Mouse (Mus musculus): Measurements from ENCODE around the gene Cpn2. TPM values are rescaled to one million over a fixed set of nuclear protein-coding genes. Genes with fewer than 3 reads are reported as not detected.
A peak's percentile ranks its signal among the peaks of the same experiment; 100 is the strongest.

Gene Cpn2
- polyA plus RNA-seq, 1 experiment from 2014 or later: not detected

DNA sequence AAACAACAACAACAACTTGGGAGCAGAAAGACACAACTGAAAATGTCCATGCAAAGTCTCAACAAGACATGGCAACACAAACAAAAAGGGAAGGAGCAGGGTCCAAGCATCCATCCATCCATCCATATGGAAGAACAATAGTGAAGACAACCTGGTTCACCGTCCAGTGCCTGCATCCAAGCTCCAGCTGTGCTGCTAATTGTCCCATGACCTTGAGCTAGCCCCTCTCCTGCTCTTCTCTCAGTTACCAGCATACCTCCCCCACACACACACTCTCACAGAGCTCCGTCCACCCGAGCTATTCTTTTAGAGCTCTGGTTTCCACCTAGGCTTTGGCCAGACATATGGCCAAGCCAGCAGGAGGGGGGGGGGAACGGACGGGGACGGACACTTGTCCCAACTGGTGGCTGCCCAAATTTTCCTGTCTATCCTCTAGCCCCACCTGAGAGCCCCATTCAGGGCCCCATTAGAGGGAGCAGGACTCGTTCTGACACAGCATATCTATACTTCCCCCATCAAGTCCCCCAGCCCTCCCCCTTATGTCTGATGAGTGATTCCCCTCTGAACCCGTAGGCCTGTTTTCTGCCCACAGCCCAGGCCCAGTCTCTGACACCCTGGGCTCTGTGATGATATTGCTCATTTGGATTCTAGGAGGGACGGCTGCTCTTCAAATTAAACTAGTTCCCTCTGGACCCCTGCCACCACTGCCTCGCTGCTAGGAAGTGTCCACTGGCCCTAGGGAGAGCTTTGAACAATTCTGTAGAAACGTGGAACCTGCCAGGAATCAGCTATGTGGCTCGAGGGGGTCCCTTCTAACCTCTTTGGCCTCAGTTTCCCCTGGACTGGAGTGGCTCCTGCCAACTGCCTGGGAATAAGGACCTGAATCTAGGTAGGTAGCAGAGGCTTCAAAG, 32.4 kb downstream of the Cpn2 start:
- WGBS: 45% methylated on average over 12 of the region's 12 CpGs
- Histone ChIP-seq H3K27me3 (peaks cover 16% of the 10 kb centered on the region), H3K9ac (no peak overlapping the region), H3K9me3 (no peaks in the 10 kb centered on the region), H3K36me3 (no peaks in the 10 kb centered on the region), H3K4me1 (peaks cover 54% of the 10 kb centered on the region), H3K27ac (peak overlapping the region; percentile 81; the same call in 1 of the 2 replicates), H3K4me3 (no peak overlapping the region), H3K4me2 (0 out of 2 replicates have a peak overlapping the region, but pooled peaks have one; percentile 57)
- no peak for ATAC-seq (ENCODE audit: insufficient number of reproducible peaks, insufficient read depth, low FRiP score, low TSS enrichment, low read depth)

DNA sequence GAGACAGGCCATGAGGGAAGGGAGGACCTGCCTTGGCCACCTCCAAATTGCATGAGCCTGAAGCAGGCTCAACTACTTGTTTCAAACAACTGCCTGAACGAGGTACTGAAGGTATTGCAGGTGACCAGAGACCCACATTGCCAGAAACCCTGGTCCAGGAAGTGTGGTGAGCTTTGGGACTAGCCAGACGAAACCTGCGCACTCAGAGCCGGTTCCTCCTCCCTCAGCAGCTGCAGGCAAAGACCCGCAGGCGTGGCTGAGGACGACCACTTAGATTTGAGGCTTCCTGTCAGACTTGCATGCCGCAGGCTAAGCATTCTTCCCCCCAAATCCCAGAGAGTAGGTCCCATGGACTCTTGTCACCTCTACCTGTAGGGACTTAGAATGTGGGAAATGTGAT, 33.2 kb downstream of the Cpn2 start:
- ATAC-seq (ENCODE audit: insufficient number of reproducible peaks, insufficient read depth, low FRiP score, low TSS enrichment, low read depth): no peak
- H3K9ac ChIP-seq: no peak overlapping the region
- H3K36me3 ChIP-seq: no peaks in the 10 kb centered on the region
- H3K9me3 ChIP-seq: no peaks in the 10 kb centered on the region
- H3K4me3 ChIP-seq: no peak overlapping the region
- H3K27ac ChIP-seq: no peak overlapping the region
- 37% methylated on average over 8 of the region's 8 CpGs for WGBS
- no peak overlapping the region for H3K4me2 ChIP-seq
- peaks cover 16% of the 10 kb centered on the region for H3K27me3 ChIP-seq
- H3K4me1 ChIP-seq: peaks cover 54% of the 10 kb centered on the region

DNA sequence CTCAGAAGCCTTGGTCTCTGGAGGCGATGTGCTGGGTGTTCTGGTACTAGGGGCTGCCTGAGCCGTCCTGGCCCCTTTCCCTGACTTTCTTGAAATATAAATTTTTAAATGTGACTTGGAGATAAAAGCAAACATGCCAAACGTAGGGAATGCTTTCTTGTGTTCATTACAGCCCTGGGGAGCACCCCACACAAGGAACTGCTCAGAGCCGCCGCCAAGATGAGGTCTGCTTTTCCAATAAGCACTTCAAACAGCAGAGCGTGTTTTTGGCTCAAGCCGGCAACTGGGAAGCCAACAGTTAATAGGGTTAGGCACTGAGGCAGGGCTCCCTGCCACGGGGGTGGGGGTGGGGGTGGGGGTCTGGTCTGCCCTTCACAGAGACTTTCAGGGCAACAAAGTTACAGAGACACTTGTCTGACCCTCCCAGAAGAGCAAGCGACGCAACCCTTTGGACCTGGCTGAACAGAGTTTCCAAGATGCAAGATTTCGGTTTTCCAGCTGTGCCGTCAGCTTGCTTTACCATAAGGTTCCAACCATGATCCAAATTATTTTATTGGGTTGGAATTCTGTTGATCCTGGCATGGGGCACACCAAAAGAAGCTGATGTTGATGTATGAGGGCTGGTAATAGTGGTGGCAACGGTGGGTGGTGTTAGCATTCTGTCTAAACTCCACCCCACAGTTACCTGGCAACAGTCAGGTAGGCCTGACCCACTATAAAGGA, 35.3 kb downstream of the Cpn2 start:
- Histone ChIP-seq H3K4me1 (peaks cover 58% of the 10 kb centered on the region), H3K27me3 (peaks cover 12% of the 10 kb centered on the region), H3K9me3 (no peaks in the 10 kb centered on the region), H3K4me2 (peak overlapping the region; percentile 7), H3K27ac (peak overlapping the region; percentile 63), H3K4me3 (no peak overlapping the region), H3K36me3 (no peaks in the 10 kb centered on the region), H3K9ac (no peak overlapping the region)
- ATAC-seq (ENCODE audit: insufficient number of reproducible peaks, insufficient read depth, low FRiP score, low TSS enrichment, low read depth): no peak
- 16% methylated on average over 13 of the region's 13 CpGs for WGBS

DNA sequence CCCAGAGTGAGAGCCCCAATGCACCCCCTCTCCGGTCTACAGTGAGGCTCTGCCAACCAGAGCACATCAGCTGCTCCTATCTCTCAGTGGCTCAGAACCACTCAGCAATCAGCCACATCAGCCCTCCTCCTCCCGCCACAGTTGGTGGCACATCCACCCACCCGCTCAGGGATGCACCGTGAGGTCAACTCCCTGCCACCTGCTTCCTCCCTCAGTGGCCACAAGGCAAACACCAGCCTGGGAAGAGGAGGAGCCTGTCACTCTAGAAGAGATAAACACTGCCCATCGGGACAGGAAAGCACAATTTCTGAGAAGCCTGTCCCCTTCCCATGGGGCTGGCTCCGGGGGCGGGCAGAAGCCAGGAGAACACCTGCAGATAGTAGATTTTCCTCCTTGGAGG, 39.9 kb downstream of the Cpn2 start:
- 56% methylated on average over 7 of the region's 7 CpGs for WGBS
- no peak overlapping the region for H3K4me3 ChIP-seq
- no peak for ATAC-seq (ENCODE audit: insufficient number of reproducible peaks, insufficient read depth, low FRiP score, low TSS enrichment, low read depth)
- no peak overlapping the region for H3K4me2 ChIP-seq
- 0 out of 2 replicates have a peak, but pooled peaks cover 5% of the 10 kb centered on the region for H3K27me3 ChIP-seq
- no peaks in the 10 kb centered on the region for H3K36me3 ChIP-seq
- H3K4me1 ChIP-seq: peaks cover 29% of the 10 kb centered on the region
- no peak overlapping the region for H3K9ac ChIP-seq
- no peaks in the 10 kb centered on the region for H3K9me3 ChIP-seq
- no peak overlapping the region for H3K27ac ChIP-seq

DNA sequence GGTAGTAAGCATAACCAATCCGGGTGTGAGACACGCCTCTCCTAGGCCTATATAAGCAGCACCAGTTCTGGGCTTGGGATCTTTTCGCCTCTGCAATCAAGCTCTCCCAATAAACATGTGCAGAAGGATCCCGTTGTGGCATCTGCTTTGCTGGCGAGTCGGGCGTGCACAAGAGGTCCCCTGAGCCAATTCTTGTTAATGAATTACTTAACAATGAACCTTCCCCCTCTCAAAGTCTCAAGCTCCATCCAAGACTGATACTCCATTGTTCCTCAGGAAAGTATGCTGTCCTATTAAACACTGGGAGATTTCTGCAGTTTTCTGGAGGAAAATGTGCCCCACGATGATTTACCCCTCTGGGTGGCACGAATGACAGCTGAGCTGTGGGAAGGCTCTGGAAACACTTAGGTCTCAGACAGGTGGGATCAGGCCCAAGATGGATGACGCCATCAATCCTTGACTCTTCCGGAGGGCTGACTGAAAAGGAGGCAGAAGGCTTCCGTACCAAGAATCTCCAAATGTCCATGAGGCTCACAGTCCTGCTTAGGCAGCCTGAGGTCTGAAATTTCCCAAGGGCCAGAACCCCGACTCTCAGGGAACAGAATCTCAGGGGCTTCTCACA, 46.0 kb downstream of the Cpn2 start:
- Histone ChIP-seq H3K4me1 (peaks cover 26% of the 10 kb centered on the region), H3K4me2 (no peak overlapping the region), H3K27me3 (peaks cover 4% of the 10 kb centered on the region; the same call in 1 of the 2 replicates), H3K9ac (no peak overlapping the region), H3K4me3 (no peak overlapping the region), H3K9me3 (no peaks in the 10 kb centered on the region), H3K27ac (no peak overlapping the region), H3K36me3 (no peaks in the 10 kb centered on the region)
- ATAC-seq (ENCODE audit: insufficient number of reproducible peaks, insufficient read depth, low FRiP score, low TSS enrichment, low read depth): no peak
- whole genome bisulfite sequencing: 85% methylated on average over 13 of the region's 13 CpGs

DNA sequence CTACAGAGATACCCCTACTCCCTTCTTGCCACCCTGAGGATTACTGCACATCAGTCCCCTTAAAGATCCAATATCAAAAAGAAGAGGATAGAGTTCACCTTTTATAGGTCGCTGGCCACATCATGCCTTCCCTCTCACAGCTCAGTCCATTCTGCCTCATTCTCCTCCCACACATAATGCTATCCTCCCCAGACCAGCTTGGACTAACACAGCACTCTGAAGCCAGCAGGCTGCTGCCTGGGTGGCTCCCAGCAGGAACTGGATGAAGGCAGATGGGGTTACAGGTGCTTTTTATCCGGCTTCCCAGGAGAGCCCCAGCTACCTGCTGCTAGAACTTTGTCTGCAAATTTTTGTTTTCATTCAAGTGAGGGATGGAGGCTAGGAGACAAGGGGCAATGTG, 51.5 kb downstream of the Cpn2 start:
- ATAC-seq (ENCODE audit: insufficient number of reproducible peaks, insufficient read depth, low FRiP score, low TSS enrichment, low read depth): no peak
- Histone ChIP-seq H3K36me3 (no peaks in the 10 kb centered on the region), H3K9ac (no peak overlapping the region), H3K27ac (no peak overlapping the region), H3K9me3 (no peaks in the 10 kb centered on the region), H3K4me1 (peaks cover 16% of the 10 kb centered on the region), H3K4me3 (no peak overlapping the region), H3K4me2 (no peak overlapping the region), H3K27me3 (peaks cover 9% of the 10 kb centered on the region)
- 22% methylated on average over 2 of the region's 2 CpGs for WGBS

DNA sequence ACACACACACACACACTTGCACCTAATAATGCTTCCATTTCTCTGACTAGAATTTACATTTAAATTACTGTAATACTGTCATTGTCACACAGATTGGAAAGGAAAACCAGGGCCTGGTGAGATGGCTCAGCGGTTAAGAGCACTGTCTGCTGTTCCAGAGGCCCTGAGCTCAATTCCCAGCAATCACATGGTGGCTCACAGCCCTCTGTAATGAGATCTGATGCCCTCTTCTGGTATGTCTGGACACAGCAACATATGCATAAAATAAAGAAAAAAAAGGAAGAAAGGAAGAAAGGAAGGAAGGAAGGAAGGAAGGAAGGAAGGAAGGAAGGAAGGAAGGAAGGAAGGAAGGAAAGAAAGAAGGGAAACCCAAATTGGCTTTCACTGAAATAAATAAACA, 53.7 kb downstream of the Cpn2 start:
- Histone ChIP-seq H3K4me2 (no peak overlapping the region), H3K9me3 (peaks cover 2% of the 10 kb centered on the region; the same call in 1 of the 2 replicates), H3K27ac (no peak overlapping the region), H3K9ac (no peak overlapping the region), H3K4me3 (no peak overlapping the region), H3K4me1 (peaks cover 16% of the 10 kb centered on the region), H3K36me3 (no peaks in the 10 kb centered on the region), H3K27me3 (peaks cover 9% of the 10 kb centered on the region)
- 59% methylated on average over 1 of the region's 1 CpGs for WGBS
- ATAC-seq (ENCODE audit: insufficient number of reproducible peaks, insufficient read depth, low FRiP score, low TSS enrichment, low read depth): no peak

DNA sequence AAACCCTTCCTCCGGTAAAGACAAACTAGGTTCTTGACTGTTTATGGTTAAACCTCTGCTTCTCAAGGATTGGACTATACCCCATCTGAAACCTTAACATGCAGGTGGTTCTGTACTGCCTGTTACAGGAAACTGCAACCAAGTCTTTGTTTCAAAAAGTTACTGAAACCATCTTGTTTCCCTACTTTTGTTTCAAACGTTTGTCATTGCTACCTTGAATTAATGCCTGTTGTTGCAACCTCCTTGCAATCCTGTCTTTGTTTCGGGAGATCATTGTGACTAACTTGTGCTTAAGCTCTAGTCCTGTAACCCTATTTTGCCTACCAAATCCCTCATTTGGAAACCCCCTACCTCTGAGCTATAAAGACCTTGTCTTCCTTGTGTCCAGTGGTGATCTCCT, 55.3 kb downstream of the Cpn2 start:
- 62% methylated on average over 3 of the region's 3 CpGs for WGBS
- ATAC-seq (ENCODE audit: insufficient number of reproducible peaks, insufficient read depth, low FRiP score, low TSS enrichment, low read depth): no peak
- H3K4me1 ChIP-seq: 0 out of 2 replicates have a peak, but pooled peaks cover 12% of the 10 kb centered on the region
- H3K27me3 ChIP-seq: peaks cover 5% of the 10 kb centered on the region; the same call in 1 of the 2 replicates
- H3K36me3 ChIP-seq: no peaks in the 10 kb centered on the region
- H3K4me3 ChIP-seq: no peak overlapping the region
- peaks cover 2% of the 10 kb centered on the region; the same call in 1 of the 2 replicates for H3K9me3 ChIP-seq
- H3K27ac ChIP-seq: no peak overlapping the region
- no peak overlapping the region for H3K9ac ChIP-seq
- H3K4me2 ChIP-seq: no peak overlapping the region

DNA sequence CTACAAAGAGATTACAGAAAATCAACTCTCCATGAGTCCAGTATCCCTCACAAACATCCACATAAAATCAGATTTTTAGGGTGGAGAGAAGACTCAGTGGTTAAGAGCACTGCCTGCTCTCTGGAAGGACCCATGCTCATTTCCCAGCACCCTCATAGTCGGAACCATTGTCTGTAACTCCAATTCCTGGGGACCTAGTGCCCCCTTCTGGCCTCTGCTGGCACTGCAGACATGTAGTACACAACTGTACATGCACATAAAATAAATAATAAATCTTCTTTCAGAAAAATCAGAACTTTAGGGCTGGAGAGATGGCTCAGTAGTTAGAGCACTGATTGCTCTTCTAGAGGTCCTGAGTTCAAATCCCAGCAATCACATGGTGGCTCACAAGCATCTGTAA, 58.0 kb downstream of the Cpn2 start:
- H3K27ac ChIP-seq: no peak overlapping the region
- H3K9me3 ChIP-seq: peaks cover 2% of the 10 kb centered on the region; the same call in 1 of the 2 replicates
- no peak overlapping the region for H3K4me2 ChIP-seq
- H3K36me3 ChIP-seq: no peaks in the 10 kb centered on the region
- no peak overlapping the region for H3K9ac ChIP-seq
- no peak for ATAC-seq (ENCODE audit: insufficient number of reproducible peaks, insufficient read depth, low FRiP score, low TSS enrichment, low read depth)
- H3K4me3 ChIP-seq: no peak overlapping the region
- peaks cover 25% of the 10 kb centered on the region for H3K4me1 ChIP-seq
- 94% methylated on average over 1 of the region's 1 CpGs for WGBS
- H3K27me3 ChIP-seq: peaks cover 4% of the 10 kb centered on the region; the same call in 1 of the 2 replicates

DNA sequence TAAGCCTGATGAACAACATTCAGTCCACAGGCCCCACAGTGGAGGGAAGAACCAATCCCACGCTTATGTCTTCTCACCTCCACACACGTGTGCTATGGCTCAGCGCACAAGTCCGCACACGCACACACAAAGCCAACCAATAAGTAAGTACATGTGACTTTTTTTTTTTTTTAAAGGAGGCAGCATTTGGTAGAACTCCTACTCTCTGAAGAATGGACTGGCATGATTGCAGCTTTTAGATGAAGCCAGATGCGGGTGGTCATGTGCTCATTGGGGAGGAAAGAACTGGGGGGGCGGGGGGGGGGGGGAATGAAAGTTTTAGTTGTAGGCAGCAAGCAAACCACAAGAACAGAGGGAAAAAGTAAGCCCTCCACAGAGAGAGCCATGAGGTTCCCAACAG, 59.3 kb downstream of the Cpn2 start:
- WGBS: 70% methylated on average over 7 of the region's 7 CpGs
- ATAC-seq (ENCODE audit: insufficient number of reproducible peaks, insufficient read depth, low FRiP score, low TSS enrichment, low read depth): no peak
- Histone ChIP-seq H3K9me3 (peaks cover 2% of the 10 kb centered on the region; the same call in 1 of the 2 replicates), H3K9ac (no peak overlapping the region), H3K27me3 (peaks cover 4% of the 10 kb centered on the region; the same call in 1 of the 2 replicates), H3K4me2 (no peak overlapping the region), H3K36me3 (no peaks in the 10 kb centered on the region), H3K4me3 (no peak overlapping the region), H3K27ac (no peak overlapping the region), H3K4me1 (peaks cover 27% of the 10 kb centered on the region)

DNA sequence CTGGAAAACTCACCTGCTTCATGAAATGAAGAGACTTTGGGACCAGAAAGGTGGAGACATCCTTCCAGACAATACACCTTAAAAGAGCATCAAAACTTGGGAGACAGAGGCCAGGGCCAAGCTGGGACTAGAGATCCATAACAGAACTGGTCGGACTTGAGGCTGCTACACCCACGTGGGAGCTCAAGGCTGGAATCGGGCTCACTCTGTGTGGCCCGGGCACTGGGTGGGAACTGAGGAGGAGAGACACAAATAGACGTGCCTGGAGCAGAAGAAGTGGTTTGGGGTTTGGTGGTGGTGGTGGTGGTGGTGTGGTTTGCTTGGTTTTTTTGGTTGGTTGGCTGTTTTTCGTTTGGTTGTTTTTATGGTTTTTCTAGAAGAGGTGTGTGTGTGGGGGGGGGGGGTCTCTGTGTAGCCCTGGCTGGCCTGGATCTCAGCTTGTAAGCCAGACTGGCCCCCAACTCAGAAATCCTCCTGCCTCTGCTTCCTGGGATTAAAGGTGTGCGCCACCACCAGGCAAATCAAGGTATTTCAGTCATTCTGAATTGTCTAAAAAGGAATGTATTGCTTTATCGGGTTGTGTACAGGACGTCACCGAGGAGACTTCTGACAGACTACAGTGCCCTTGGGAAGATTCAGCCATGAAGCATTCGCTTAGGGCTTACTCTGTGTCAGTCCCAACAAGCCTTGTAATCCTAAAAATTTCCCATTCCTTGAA, 60.0 kb downstream of the Cpn2 start:
- peaks cover 2% of the 10 kb centered on the region; the same call in 1 of the 2 replicates for H3K9me3 ChIP-seq
- H3K4me1 ChIP-seq: peaks cover 27% of the 10 kb centered on the region
- H3K4me3 ChIP-seq: no peak overlapping the region
- WGBS: 86% methylated on average over 11 of the region's 11 CpGs
- no peak overlapping the region for H3K9ac ChIP-seq
- ATAC-seq (ENCODE audit: insufficient number of reproducible peaks, insufficient read depth, low FRiP score, low TSS enrichment, low read depth): no peak
- no peak overlapping the region for H3K4me2 ChIP-seq
- H3K27me3 ChIP-seq: peaks cover 4% of the 10 kb centered on the region; the same call in 1 of the 2 replicates
- no peak overlapping the region for H3K27ac ChIP-seq
- no peaks in the 10 kb centered on the region for H3K36me3 ChIP-seq
